Mouse (Mus musculus) heart, postnatal 0 days (tissue): ENCODE data around the gene Slc23a4.

Experiments used
- CTCF ChIP-seq: IDR thresholded peaks from 2 replicates; pipeline ENCODE4 v1.5.1; 2016; ENCODE audit warnings: antibody characterized with exemption, control low read depth, low read depth
- EP300 ChIP-seq: IDR thresholded peaks from 2 replicates; pipeline ENCODE4 v1.6.1; 2016; ENCODE audit warnings: antibody characterized with exemption, low read depth

GRCm38 (mm10) chr6:35032704-35033103, 44.5 kb upstream of the Slc23a4 start:
- TF ChIP-seq EP300 (no peak), CTCF (no peak)
